Mouse (Mus musculus) embryonic facial prominence, embryonic 14.5 days (tissue): ENCODE results near the gene Dhrs9. TPM values are rescaled to one million over a fixed set of nuclear protein-coding genes. Genes with fewer than 3 reads are reported as not detected.
A peak's percentile ranks its signal among the peaks of the same experiment; 100 is the strongest.

Source experiments
- ATAC-seq: fragments of 200-750 bp; cut with Nextera tagmentation; 2 replicates; pipeline ENCODE4 v1.8.0; 2017; ENCODE audit warnings: low read depth, moderate number of reproducible peaks, moderate TSS enrichment
- DNase-seq: peaks from one replicate; pipeline ENCODE4 v3.0.0-alpha.2; 2015; ENCODE audit warnings: low spot score
- H3K27ac ChIP-seq: fragments of 300-500 bp; sonication (generic); replicated peaks from 2 replicates; pipeline ENCODE4 v1.5.1; 2014; ENCODE audit warnings: low read depth, mild to moderate bottlenecking, low read length, moderate library complexity
- H3K27me3 ChIP-seq: fragments of 300-500 bp; sonication (generic); replicated peaks from 2 replicates; pipeline ENCODE4 v1.6.1; 2014; ENCODE audit warnings: low read length; ENCODE audit not compliant: control insufficient read depth, insufficient read depth
- H3K36me3 ChIP-seq: fragments of 300-500 bp; sonication (generic); 2 replicates; pipeline ENCODE4 v1.6.1; 2014; ENCODE audit warnings: low read length, mixed read lengths; ENCODE audit not compliant: control insufficient read depth, insufficient read depth
- H3K4me1 ChIP-seq: fragments of 300-500 bp; sonication (generic); 2 replicates; pipeline ENCODE4 v1.6.1; 2014; ENCODE audit warnings: antibody characterized with exemption, low read length; ENCODE audit not compliant: control insufficient read depth, insufficient read depth
- H3K4me2 ChIP-seq: fragments of 300-500 bp; sonication (generic); 2 replicates; pipeline ENCODE4 v1.6.1; 2014; ENCODE audit warnings: low read depth, mild to moderate bottlenecking, low read length, moderate library complexity, mixed read lengths
- H3K4me3 ChIP-seq: fragments of 300-500 bp; sonication (generic); 2 replicates; pipeline ENCODE4 v1.5.1; 2014; ENCODE audit warnings: low read depth, mild to moderate bottlenecking, low read length
- H3K9ac ChIP-seq: fragments of 300-500 bp; sonication (generic); 2 replicates; pipeline ENCODE4 v1.6.1; 2014; ENCODE audit warnings: low read depth, mild to moderate bottlenecking, low read length, moderate library complexity, mixed read lengths
- H3K9me3 ChIP-seq: fragments of 300-500 bp; sonication (generic); 2 replicates; pipeline ENCODE4 v1.6.1; 2016; ENCODE audit warnings: low read length; ENCODE audit not compliant: control insufficient read depth
- WGBS: fragments of 180-500 bp; shearing (Covaris S2); extraction: QIAGEN DNeasy Blood & Tissue Kit; methylation state at CpG from one replicate; pipeline ENCODE4 v1.1.7; 2014; 5-methylcytosine and 5-hydroxymethylcytosine counted together
- polyA plus RNA-seq: library from polyadenylated mRNA; unstranded; fragments of >200 nt; fragmentation: Nextera tagmentation; extraction: Ambion mirVana; gene quantifications from 2 replicates; pipeline ENCODE4 v1.2.1, GENCODE M21; 2014

The Dhrs9 gene
- polyA plus RNA-seq, 1 experiment from 2014 or later, result not detected

DNA sequence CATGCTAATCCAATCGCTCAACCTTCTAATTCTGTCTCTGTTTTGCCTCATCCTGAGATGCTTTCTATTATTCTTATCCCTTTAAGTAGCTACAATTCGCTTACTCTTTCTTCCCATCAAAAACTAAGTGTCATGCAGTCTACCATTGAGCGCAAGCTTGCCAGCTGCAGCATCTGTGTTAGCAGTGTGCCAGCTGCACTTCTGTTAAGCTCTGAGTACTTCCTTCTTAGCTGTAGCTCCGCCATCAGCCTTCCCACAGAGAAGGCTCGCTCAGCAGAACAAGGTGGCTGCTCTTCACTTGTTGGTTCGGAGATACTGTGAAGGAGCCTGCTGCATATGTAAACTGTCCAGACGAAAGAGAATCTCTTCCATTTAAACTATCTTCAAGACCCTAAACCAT is 22.1 kb downstream of the Dhrs9 start:
- no peak for ATAC-seq
- DNase-seq, result no peak
- Histone ChIP-seq H3K36me3 (no peaks in the 10 kb centered on the region), H3K9me3 (no peaks in the 10 kb centered on the region), H3K27ac (no peak overlapping the region), H3K4me1 (peaks cover 4% of the 10 kb centered on the region; the same call in 1 of the 2 replicates), H3K4me3 (no peak overlapping the region), H3K4me2 (no peak overlapping the region), H3K27me3 (no peaks in the 10 kb centered on the region), H3K9ac (no peak overlapping the region)
- WGBS, result 77% methylated on average over 7 of the region's 7 CpGs

- H3K36me3 ChIP-seq, result no peaks in the 10 kb centered on the region
- H3K27me3 ChIP-seq, result no peaks in the 10 kb centered on the region
- no peak overlapping the region for H3K4me3 ChIP-seq
- 97% methylated on average over 5 of the region's 5 CpGs for WGBS
- no peak for ATAC-seq
- no peak overlapping the region for H3K4me2 ChIP-seq
- no peak for DNase-seq
- no peak overlapping the region for H3K27ac ChIP-seq
- no peak overlapping the region for H3K9ac ChIP-seq
- peaks cover 4% of the 10 kb centered on the region; the same call in 1 of the 2 replicates for H3K4me1 ChIP-seq
- H3K9me3 ChIP-seq, result no peaks in the 10 kb centered on the region
Observed at GRCm38 (mm10) chr2:69405692-69406091, 25.4 kb downstream of the Dhrs9 start.

GRCm38 (mm10) chr2:69414539-69414938 is 34.3 kb downstream of the Dhrs9 start:
- Histone ChIP-seq H3K4me2 (no peak overlapping the region), H3K4me1 (peaks cover 7% of the 10 kb centered on the region; the same call in 1 of the 2 replicates), H3K27ac (no peak overlapping the region), H3K27me3 (no peaks in the 10 kb centered on the region), H3K4me3 (no peak overlapping the region), H3K9ac (no peak overlapping the region), H3K36me3 (no peaks in the 10 kb centered on the region), H3K9me3 (no peaks in the 10 kb centered on the region)
- WGBS, result 91% methylated on average over 10 of the region's 10 CpGs
- DNase-seq (no peak), ATAC-seq (no peak)

DNA sequence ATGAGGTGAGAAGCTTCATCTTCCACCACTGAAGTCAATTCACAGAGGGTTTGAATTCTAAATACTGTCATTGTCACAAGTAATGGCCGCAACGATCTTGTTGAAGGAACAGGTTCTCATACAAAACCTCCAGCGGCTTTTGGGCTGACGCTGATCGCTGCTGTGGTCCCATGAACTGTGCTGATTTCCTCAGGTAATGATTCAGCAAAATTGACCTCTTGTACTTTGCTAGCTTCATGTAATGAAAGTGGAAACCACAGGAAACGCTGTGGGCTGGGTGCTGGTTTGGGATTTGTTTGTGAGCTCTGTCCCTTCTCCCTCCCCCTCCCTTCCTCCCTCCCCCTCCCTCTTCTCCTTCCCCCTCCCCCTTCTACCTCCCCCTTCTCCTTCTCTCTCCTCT is 34.8 kb downstream of the Dhrs9 start:
- H3K4me2 ChIP-seq, result no peak overlapping the region
- ATAC-seq, result no peak
- no peak overlapping the region for H3K4me3 ChIP-seq
- no peaks in the 10 kb centered on the region for H3K27me3 ChIP-seq
- H3K4me1 ChIP-seq, result peaks cover 7% of the 10 kb centered on the region; the same call in 1 of the 2 replicates
- H3K36me3 ChIP-seq, result no peaks in the 10 kb centered on the region
- no peaks in the 10 kb centered on the region for H3K9me3 ChIP-seq
- 82% methylated on average over 6 of the region's 6 CpGs for WGBS
- no peak overlapping the region for H3K9ac ChIP-seq
- DNase-seq, result no peak
- no peak overlapping the region for H3K27ac ChIP-seq

GRCm38 (mm10) chr2:69418294-69418881 is 38.1 kb downstream of the Dhrs9 start:
- 18% methylated on average over 11 of the region's 11 CpGs for WGBS
- Histone ChIP-seq H3K9me3 (no peaks in the 10 kb centered on the region), H3K9ac (no peak overlapping the region), H3K4me3 (no peak overlapping the region), H3K4me2 (no peak overlapping the region), H3K27ac (no peak overlapping the region), H3K36me3 (no peaks in the 10 kb centered on the region), H3K27me3 (no peaks in the 10 kb centered on the region), H3K4me1 (peaks cover 7% of the 10 kb centered on the region; the same call in 1 of the 2 replicates)
- DNase-seq (peak; percentile 37), ATAC-seq (no peak)

DNA sequence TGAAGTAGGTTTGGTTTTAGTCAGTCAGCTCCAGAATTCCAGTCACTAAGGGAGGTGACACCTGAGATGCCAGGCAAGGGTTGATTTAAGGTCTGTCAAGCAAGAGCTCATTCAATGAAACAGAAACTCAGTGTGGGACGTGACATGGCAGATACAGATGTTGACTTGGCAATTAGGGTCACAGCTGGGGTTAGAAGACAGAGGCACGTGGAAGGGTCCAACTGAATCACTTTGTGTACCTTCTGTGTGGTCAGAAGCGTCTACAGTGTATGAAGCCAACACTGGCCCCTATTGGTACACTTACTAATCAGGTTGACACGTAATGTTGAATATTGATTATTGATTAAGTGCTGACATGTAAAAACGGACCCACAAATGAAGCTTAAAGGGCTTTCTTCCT is 44.6 kb downstream of the Dhrs9 start:
- H3K9me3 ChIP-seq, result no peaks in the 10 kb centered on the region
- no peaks in the 10 kb centered on the region for H3K36me3 ChIP-seq
- ATAC-seq, result no peak
- H3K4me3 ChIP-seq, result no peak overlapping the region
- WGBS, result 54% methylated on average over 5 of the region's 5 CpGs
- no peak overlapping the region for H3K27ac ChIP-seq
- DNase-seq, result no peak
- H3K4me1 ChIP-seq, result no peaks in the 10 kb centered on the region
- H3K9ac ChIP-seq, result no peak overlapping the region
- no peaks in the 10 kb centered on the region for H3K27me3 ChIP-seq
- no peak overlapping the region for H3K4me2 ChIP-seq

GRCm38 (mm10) chr2:69426081-69426480 is 45.8 kb downstream of the Dhrs9 start:
- WGBS, result 80% methylated on average over 1 of the region's 1 CpGs
- DNase-seq (no peak), ATAC-seq (no peak)

GRCm38 (mm10) chr2:69427141-69427540 is 46.9 kb downstream of the Dhrs9 start:
- Histone ChIP-seq H3K4me2 (no peak overlapping the region), H3K27me3 (no peaks in the 10 kb centered on the region), H3K36me3 (no peaks in the 10 kb centered on the region), H3K27ac (no peak overlapping the region), H3K4me3 (no peak overlapping the region), H3K4me1 (no peaks in the 10 kb centered on the region), H3K9ac (no peak overlapping the region), H3K9me3 (no peaks in the 10 kb centered on the region)
- 81% methylated on average over 10 of the region's 10 CpGs for WGBS
- no peak for DNase-seq
- ATAC-seq, result no peak

More at GRCm38 (mm10) chr2:69426081-69426480, 45.8 kb downstream of the Dhrs9 start:
- Histone ChIP-seq H3K4me3 (no peak overlapping the region), H3K4me1 (no peaks in the 10 kb centered on the region), H3K9ac (no peak overlapping the region), H3K9me3 (no peaks in the 10 kb centered on the region), H3K27me3 (no peaks in the 10 kb centered on the region), H3K27ac (no peak overlapping the region), H3K36me3 (no peaks in the 10 kb centered on the region), H3K4me2 (no peak overlapping the region)

- Histone ChIP-seq H3K36me3 (no peaks in the 10 kb centered on the region), H3K4me3 (no peak overlapping the region), H3K4me2 (no peak overlapping the region), H3K9ac (no peak overlapping the region), H3K27me3 (no peaks in the 10 kb centered on the region), H3K9me3 (no peaks in the 10 kb centered on the region), H3K4me1 (no peaks in the 10 kb centered on the region), H3K27ac (no peak overlapping the region)
- DNase-seq, result peak; percentile 68
- WGBS, result 30% methylated on average over 3 of the region's 3 CpGs
- ATAC-seq, result peak; percentile 47; the same call in 1 of the 2 replicates
Observed at GRCm38 (mm10) chr2:69428116-69428515, 47.9 kb downstream of the Dhrs9 start.
